Mouse (Mus musculus): ENCODE measurements around the gene Herc4.

Gene Herc4

GRCm38 (mm10) chr10:63243493-63244054 lies at the start of gene Herc4:
TSS of gene Herc4 (plus strand) at chr10:63243810.
- DNase-seq, result peak; percentile 94

DNA sequence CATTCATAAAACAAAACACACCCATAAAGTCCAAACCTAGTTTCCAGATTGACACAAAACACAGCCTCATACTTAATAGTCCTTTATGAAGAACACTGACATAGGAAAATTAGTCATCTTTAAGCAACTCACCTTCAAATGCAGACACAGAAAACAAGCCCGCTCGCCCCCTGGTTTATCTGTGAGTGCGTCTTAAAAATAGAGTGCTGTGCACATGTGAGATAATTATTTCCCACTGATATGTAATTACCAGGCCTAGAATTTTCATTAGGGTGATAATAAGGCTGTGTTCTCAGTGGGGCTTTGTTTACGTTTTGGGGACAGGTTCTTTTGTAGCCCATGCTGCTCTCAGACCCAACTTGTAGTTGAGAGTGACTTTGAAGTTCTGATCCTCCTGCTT lies 44.6 kb upstream of the Herc4 start:
- DNase-seq, result no peak

DNA sequence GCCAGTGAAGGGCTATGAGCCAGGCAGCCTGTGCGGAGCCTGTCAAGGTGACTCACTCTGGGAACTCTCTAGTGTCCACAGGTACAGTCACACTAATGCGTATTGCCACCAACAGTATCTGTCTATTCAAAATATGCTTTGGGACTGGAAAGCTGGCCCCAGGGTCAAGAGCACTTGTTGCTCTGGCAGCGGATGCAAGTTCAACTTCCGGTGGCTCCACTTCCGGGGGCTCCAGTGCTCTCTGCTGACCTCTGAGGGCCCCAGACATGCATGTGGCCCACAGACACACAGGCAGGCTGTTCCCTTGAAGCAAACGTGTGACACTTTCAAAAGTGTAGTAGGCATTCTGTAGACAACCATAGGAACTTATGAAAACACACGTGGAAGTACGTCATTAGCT lies 42.1 kb upstream of the Herc4 start:
- no peak for DNase-seq

DNA sequence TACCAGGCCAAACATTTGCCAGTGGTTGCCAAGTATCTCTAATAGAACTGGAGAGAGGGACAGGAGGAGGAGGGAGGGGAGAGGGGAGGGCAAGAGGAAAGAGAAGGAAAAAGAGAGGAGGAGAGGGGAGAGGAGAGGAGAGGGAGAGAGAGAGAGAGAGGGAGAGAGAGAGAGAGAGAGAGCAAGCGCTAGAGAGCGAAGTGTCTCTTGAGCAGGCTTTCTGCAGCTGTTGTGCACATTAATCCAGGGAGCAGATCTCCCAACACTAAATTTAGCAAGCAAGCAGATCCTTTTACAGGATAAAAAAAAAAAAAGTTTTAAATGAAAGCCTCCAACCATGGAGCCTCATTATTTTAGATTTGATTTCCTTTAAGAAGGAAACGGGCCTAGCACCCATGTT lies 40.6 kb upstream of the Herc4 start:
- no peak for DNase-seq

DNA sequence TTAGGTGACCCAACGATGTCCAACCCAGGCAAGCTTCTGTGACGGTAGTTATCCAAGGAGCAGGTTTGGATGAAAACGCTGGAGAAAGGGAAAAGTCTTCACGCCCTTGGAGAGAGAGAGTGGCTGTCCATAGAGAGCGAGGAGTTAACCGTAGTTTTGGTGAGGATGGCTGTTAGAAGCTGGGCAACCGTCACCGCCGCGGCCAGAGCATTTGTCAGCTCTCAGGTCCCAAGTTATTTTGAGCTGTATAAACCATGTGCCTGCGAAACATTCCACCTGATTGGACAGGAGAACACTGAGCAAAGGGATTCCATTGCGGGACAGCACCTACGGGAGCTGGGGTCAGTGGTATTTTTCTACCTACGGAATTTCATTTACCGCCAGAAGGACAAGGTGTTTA lies 39.9 kb upstream of the Herc4 start, which contains the start of gene Mypn:
Gene Mypn (minus strand): TSS at position 225 of the 400 bp plus-strand sequence.
- no peak for DNase-seq

DNA sequence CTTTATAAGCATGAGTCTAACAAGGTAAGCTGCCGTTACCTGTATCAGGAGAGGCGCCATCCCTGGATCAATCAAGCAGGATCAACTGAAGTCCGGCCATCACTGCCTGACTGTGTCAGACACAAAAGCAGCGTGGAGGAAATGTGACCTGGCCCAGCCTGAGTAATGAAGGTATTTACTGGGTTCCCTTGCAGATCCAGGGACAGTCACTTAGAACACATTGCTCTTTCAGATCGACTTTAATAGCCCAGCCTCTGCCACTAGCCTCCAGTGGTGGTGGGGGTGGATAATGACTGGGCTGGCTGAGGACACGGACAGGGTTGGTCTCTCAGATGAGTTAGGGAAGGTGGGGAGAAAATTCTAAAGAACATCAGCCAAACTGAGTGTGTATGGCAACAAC lies 34.7 kb upstream of the Herc4 start:
- no peak for DNase-seq

DNA sequence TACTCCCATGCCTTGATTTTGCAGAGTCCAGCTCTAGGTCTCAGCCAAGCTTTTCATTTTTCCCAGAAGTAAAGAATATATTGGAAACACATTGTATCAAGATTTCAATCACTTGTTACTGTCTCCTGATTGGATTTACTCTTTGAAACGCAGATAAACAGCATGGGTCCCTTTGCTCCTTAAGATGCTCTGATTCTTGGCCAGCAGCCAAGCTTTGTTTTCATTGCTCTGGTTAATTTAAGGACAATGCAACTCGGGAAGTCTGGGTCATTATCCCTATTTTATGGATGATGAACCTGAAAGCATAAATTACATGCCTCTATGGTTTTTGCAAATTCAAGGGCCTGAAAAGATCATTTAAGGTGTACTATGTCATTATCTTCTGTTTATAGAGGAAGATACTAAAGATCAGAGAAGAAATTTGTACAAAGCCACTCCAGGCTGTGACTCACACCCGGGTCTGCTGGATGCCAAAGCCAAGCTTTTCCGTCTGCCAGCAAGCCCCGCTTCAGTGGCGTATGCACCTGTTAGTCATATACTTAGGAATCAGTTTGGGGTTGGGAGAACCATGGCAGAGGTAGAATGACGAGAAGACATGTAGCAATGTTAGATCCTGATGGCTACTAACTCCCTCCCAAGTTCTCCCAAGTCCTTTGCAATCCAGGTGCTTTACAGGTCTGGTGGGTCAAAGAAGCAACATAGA lies 22.4 kb upstream of the Herc4 start:
- DNase-seq, result no peak

DNA sequence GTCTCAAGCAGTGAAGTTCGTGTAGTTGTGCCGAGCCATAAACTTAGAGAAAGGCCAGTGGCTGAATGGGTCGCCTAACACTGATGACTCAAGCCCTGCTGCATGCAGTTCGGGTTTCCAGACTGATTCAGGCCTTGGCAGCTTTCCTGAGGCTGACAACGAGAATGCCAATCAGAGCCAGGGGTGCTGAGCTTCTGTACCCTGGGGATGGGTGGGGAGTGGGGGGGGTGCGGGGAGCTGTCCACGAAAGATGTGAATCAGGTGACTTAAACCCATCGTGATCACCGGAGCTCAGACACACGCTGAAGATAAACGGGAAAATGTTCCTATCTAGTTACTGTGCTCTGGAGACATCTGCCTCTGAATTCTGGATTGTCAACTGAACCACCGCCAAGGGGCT lies 19.3 kb upstream of the Herc4 start:
- DNase-seq, result no peak

GRCm38 (mm10) chr10:63230266-63230665 lies 13.3 kb upstream of the Herc4 start:
- DNase-seq, result no peak

DNA sequence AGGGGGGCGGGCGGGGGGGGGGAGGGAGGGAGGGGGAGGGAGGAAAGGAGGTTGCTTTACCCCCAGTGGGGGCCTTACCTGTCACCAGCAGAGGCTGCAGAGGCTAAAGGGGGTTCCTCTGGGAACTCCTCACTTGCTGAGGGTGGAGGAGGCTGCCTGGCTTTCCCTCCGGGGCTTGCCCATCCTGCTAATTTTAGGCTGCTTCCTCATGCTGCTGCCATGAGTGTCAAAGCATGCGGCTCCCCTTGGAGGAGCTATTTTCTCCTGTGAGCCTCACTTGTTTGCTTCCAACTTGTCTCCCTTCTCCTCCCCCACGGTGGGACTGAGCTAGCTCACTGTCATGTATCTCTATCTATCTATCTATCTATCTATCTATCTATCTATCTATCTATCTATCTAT lies 12.8 kb upstream of the Herc4 start:
- no peak for DNase-seq

DNA sequence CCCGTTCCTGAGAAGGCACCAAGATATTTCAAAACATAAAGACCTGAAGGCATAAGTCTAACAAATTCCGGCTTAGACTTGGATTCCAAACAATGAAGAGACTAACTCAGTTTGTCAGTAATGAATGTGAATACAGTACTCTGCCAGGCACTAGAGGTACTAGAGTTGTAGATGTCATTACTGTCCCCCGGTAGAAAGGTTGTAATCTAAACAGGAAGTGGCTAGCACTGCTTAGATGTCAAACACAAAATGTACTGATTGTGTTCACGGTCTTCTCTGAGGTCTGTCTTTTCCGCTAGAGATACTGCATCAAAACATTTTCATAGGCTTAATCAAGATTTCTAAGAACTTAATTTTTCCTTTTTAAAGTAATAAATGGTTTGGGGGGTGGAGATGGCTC lies 12.0 kb upstream of the Herc4 start:
- DNase-seq, result no peak

DNA sequence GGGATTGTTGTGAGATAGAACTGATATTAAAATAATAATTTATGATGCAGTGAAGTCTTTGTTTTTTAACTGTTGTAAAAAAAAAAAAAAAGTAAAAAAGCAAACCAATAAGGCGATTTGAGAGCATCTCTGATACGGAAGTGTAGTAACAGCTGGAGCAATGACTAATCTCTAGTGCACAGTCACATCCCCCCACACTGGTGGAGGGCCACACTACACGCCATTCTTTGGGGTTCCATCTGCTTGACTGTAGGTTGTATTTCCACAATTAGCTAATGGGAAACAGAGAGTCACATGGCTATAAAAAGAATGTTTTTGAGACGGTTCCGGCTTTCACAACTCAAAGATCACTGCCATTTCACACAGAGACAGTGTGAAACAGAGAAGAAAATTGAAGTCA lies 9.5 kb upstream of the Herc4 start:
- no peak for DNase-seq

DNA sequence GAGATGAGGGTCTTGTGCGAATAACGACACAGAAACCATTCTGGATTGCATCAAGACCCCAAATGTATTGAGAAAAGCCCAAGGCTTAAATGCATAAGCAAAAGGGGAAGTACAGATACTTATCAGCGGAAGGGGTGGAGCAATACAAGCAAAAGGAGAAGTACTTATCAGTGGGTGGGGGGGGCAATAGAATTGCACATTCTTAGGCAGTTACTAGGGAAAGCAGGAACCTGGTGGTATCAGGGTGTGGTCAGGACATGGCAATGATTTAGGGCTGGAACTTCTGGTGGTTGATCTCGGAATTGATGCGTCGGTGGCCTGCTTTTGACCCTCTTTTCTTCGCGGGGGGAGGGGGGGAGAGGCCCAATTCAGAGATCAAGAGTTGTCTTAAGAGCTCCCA lies 7.7 kb upstream of the Herc4 start:
- DNase-seq, result no peak

DNA sequence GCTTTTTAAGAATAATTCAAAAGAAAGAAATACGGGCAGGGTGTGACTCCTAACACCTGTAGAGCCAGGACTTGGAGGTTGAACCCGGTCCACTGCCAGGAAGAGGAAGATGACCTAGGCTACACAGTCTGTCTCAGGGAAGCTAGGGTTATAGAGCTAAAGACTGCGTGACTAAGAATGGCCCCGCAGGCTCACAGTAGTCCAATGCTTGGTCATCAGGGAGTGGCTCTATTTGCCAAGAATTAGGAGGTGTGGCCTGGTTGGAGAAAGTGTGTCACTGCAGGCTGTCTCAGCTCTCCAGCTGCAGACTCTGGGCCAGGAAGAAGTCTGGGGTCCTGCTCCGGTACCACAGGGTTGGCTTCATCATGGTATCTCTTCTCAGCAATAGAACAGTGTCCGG lies 6.9 kb upstream of the Herc4 start:
- DNase-seq, result no peak

- no peak for DNase-seq
Measured at GRCm38 (mm10) chr10:63237206-63237605, 6.4 kb upstream of the Herc4 start.

GRCm38 (mm10) chr10:63238090-63238489 lies 5.5 kb upstream of the Herc4 start:
- DNase-seq, result no peak

DNA sequence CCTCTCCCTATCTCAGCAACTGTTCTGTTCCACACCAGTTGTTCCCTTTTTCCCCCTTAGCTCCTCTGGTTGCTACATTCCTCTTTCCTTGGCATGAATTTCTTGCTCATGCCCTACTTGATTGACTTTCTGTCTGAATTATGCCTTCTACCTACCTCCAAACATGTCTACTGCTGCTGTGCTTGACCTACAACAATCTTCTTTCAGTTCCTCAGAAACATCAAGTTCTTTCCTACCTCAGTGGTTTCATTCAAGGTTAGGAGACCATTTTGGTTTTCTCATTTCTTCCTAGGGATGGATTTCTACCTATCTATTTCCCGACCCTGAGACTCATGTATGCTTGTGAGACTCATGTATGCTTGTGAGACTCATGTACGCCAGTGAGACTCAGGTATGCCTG lies 3.8 kb upstream of the Herc4 start:
- no peak for DNase-seq

DNA sequence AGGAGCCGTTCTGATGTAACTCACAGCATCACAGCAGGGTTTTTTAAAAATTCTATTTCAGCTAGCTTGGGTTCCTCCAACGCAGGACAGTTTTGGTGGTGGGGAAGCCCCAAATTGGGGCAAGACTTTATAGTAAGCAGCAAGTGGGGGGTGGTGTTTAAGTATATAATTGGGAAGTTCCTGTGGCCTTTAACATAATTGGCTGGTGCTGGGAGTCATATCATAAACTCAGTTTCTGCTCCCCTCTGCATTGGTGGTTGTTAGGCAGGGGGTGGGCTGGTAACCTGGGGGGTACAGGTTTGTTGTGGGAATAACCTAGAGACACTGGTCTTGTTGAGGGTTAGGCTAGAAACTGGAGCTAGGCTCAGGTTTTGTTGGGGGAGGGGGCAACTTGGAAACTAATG lies 2.7 kb upstream of the Herc4 start:
- DNase-seq, result peak; percentile 11

- peak; percentile 13 for DNase-seq
Measured at GRCm38 (mm10) chr10:63242798-63243435, 693 bp upstream of the Herc4 start.

- no peak for DNase-seq
Measured at GRCm38 (mm10) chr10:63244055-63244671, 553 bp downstream of the Herc4 start.

DNA sequence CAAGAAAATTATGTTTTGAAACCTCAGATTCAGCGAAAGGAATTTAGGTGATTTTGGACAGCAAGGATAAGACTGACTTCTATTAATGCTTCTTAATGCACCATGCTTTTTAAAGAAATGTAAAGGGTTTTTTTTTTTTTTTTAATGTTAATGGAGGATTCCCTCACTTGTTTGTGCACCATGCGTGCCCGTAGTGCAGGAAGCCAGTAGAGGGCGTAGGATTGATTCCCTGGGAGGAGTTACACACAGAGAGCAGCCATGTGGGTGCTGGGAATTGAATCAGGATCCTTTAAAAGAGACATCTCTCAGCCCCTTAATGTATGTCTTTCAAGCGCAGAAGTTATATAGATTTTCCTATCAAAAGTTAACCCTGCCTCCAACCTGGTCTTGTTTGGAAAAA lies 1.1 kb downstream of the Herc4 start:
- peak; percentile 28 for DNase-seq

- no peak for DNase-seq
Measured at GRCm38 (mm10) chr10:63245846-63246245, 2.2 kb downstream of the Herc4 start.

DNA sequence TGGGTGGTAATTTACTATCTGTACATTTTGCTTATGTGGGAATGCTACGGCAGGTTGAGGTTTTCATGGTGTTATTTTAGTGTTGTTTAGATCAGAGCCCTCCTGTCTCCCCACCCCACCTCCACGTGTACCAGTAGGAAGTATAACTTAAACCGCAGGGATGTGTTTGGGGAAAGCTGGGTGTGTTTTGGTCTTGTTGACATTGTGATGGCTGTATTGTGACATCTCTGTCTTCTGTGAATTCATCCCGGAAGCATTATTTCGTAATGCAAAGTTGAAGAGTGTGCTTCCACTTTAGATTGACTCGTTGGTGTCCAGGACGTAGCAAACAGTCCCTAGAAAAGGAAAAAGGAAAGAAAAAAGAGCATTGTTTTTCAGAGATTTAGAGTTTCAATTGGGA lies 3.8 kb downstream of the Herc4 start:
- no peak for DNase-seq

- DNase-seq, result no peak
Measured at GRCm38 (mm10) chr10:63248421-63248820, 4.8 kb downstream of the Herc4 start.

Data from cerebellum, adult 9-11 months (tissue).